Mouse (Mus musculus): Measurements from ENCODE around the gene Zfp536.

The Zfp536 gene

GRCm38 (mm10) chr7:37554405-37554804, 219.0 kb downstream of the Zfp536 start:
- DNase-seq (ENCODE audit: low spot score in 2 of 2), result no peak

GRCm38 (mm10) chr7:37553646-37554045, 219.8 kb downstream of the Zfp536 start:
- DNase-seq (ENCODE audit: low spot score in 2 of 2), result no peak

DNA sequence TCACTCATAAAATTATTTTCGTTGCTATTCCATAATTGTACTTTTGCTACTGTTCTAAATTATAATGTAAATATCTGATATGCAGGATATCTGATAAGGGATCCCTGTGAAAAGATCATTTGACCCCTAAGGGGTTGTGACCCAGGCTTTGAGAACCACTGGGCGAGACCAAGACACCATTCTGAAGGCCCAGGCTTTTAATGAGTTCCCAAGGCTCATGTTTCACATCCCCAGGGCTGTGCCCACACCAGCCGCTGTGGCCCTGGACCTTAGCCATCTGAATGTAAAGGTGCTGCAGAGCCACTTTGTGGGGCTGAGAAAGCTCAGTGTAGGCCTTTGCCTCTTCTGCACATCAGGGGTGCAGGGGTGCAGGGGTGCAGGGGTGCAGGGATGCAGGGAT, 221.1 kb downstream of the Zfp536 start:
- DNase-seq (ENCODE audit: low spot score in 2 of 2), result no peak

- DNase-seq (ENCODE audit: low spot score in 2 of 2), result no peak
These were observed 224.6 kb downstream of the Zfp536 start for GRCm38 (mm10) chr7:37548805-37549204.

- DNase-seq (ENCODE audit: low spot score in 2 of 2), result no peak
These were observed 229.4 kb downstream of the Zfp536 start for GRCm38 (mm10) chr7:37544011-37544410.

DNA sequence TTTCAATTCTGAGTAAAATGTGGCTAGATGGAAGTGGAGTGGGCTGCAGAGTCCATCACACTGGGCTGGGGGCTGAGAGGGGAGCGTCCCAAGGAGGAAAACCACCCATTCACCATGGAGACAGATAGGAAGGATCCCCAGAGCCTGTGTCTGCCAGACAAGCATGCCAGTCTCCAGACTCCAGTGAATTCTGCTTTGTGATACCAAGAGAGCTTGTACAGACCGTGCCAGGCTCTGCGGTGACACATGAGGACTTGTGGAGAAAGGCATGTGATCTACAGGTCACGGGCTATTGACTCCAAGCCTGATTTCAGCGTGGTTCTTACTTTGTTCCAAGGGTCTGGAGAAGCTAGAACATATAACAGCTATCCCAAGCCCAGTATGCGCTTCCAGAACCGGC, 230.5 kb downstream of the Zfp536 start:
- DNase-seq (ENCODE audit: low spot score in 2 of 2), result no peak

- no peak for DNase-seq (ENCODE audit: low spot score in 2 of 2)
These were observed 242.3 kb downstream of the Zfp536 start for GRCm38 (mm10) chr7:37531166-37531565.

DNA sequence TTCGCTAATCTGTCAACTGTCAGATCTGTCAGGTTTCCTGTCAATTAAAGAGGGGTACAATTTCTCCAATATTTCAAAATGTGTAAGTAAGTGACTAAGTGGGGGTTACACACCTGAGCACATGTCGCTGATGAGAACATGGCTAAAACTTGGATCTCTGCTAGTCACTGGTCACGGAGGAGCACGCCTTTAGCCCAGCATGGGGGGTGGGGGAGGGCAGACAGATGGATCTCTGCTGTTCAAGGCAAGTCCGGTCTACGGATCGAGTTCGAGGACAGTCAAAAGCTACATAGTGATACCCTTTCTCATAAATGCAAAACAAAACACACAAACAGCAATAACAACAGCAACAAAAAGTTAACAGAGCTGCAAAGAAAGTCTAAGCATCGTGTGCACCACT, 245.1 kb downstream of the Zfp536 start:
- no peak for DNase-seq (ENCODE audit: low spot score in 2 of 2)

DNA sequence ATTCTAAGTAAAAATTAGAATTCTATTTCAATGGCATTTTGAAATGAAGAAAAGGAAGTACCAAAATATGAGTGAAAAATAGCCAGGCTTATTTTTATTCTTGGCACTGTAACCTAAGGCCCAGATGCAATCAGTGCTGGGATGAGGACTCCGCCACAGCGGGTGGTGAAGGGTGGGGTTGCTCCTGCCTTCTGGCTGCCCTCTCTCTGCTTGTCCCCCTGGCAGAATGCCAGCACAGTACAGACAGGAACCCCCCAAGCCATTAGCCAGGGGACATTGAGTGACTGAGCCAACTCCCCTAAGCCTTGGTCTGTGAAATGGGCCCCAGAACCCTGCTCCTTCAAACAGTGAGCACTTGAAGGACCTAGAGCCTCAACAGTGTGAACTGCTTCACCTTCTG, 245.6 kb downstream of the Zfp536 start:
- no peak for DNase-seq (ENCODE audit: low spot score in 2 of 2)

DNA sequence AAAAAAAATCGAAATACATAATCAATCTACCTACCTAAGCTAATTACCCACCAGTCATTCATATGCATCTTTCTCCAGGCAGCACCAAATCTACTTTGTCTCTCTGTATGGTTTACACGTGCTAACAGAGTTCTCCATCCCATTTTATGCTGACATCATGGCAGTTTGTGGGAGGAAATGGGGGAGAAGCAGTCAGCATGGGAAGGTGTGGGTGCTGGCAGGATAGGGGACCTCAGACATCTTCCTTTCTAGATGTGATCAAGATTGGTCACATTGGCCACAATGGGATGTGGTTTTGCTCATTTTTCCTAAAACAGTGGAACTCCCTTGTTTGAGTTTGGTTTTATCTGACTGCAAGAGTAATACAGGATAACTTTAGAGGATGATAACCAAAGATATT, 252.0 kb downstream of the Zfp536 start:
- DNase-seq (ENCODE audit: low spot score in 2 of 2), result no peak

DNA sequence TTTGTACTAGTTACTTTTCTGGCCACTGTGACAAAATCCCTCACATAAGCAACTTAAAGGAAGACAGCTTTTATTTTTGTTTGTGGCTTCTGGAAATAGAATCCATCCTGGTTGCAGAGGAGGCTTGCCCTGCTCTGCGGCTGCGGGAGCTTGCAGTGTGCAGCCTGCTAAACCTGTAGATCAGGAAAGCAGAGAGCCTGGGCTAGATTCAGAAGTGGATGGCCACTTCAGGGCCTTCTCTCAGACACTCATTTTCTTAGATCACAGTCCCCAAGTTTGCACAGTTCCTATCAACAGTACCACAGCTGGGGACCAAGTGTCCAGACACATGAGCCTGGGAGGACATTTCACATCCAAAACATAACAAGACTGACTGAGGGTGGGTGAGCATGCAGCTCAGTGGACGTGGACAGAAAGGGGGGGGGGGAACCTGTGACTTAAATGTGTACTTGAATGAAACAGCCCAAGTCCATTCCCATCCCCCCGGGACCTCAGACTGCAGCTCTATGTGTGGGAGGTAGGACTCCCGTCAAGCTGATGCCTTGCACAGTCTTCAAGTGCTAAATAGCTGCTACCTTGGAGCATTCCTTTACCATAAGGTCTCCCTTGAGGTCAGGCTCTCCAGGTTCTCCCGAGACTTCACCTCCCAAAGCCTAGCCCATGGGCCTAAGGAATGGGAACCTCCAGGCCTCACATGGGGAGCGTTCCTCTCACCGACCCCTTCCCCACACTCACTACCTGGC, 262.3 kb downstream of the Zfp536 start:
- DNase-seq (ENCODE audit: low spot score in 2 of 2), result no peak

DNA sequence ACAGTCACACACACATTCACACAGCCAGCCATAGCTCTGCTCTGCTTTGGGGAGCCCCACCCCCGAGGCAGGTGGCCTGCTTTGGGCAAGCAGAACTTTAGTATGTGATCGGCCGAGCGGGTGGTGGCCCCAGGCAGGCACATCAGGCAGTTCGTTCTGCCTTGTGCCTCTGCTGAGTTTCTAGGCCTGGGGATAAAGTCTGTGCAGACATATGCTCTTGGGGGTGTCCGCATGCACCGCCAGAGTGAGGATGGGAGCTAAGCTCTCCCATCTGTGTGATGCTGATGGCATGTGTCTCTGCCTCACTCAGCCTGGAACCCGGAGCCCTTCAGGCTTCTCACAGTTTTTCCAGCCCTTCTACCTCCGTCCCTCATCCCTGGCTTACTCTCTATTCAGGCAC, 263.7 kb downstream of the Zfp536 start:
- DNase-seq (ENCODE audit: low spot score in 2 of 2), result no peak

DNA sequence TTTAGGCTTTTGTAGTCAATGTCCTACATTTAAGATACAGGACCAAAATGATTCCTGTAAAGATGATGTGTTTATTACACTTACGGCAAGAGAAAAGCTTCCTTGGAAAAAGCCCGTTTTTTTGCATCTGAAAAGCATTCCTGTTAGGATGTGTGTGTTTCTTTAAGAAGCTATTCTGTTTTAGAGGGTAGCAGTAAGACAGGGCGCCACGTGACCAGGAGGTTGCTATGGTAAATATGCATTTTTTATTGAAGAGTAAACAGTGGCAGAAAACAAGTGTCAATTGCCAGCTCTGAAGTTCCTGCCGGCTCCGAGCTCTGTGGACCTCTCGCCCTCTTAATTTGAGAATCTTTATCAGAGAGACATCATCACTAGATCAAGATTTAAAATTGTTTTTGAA, 267.9 kb downstream of the Zfp536 start:
- DNase-seq (ENCODE audit: low spot score in 2 of 2), result no peak

GRCm38 (mm10) chr7:37505096-37505495, 268.3 kb downstream of the Zfp536 start:
- DNase-seq (ENCODE audit: low spot score in 2 of 2), result no peak

DNA sequence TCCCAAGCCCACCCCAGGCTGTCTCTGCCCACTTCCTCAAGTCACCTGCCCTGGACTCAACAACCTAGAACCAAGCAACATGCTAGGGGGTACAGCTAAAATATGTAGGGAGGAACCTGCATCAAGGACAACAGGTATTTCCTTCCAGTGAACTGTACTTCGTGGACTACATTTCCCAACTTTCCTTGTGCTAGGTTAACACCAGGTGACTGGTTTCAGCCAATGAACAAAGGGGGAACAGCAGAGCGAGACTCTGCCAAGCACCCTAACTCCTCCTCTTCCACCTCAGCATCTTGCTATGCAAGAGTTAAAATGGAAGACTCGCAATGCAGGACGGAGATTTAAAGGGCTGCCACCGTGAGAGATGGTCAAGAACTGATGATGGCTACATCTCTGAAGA, 274.6 kb downstream of the Zfp536 start:
- no peak for DNase-seq (ENCODE audit: low spot score in 2 of 2)

DNA sequence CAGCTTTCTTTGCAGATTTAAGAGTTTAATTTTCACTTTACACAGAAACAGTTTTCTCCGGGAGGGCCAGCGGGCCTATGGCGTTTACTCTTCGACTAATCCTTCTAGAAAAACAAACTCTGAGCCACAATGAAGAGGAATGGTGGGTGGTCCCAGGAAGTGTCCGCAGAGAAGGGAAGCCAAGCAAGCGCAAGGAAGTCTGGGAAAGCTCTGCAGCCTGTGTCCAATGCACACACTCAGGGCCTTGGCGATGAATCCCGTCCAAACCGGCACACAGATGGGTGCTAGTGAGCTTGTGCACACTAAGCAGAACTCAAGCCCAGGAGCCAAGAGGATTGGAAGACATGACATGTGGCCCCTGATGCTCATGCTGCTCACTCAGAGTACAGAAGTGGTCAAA, 276.9 kb downstream of the Zfp536 start:
- no peak for DNase-seq (ENCODE audit: low spot score in 2 of 2)

DNA sequence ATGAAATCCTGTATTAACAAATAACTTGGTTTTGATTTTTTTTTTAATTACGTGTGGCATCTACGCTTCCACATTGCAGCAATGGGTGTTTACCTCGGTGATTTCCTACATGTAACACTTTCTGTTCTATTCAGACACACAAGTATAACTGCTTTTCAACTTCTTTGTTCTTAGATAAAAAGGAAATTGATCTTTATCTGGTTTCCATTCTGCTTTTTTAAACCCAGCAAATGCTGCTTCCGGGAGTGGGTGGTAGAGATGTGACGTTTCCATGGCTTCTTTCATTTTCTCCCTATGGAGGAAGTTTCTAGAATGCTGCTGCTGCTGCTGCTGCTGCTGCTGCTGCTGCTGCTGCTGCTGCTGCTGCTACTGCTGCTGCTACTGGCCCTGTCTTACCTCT, 283.1 kb downstream of the Zfp536 start:
- DNase-seq (ENCODE audit: low spot score in 2 of 2), result no peak

DNA sequence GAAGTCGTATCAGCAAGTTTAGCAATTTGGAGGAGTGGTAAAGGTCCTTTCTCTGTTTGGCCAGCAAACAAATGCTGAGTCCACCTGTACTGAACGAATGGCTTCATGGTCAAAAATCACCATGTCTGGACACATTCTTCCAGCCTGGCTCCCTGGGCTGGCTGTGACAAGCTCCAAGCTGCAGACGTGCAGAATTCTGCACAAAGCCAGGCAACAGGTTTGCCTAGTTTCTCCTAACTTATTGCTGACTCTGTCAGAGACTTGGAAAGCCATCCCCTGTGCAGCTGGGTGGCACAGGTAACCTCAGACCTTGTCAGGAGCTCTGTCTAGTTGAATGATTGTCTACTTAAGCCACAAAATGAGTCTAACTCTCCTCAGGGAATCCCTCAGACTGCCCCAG, 288.5 kb downstream of the Zfp536 start:
- no peak for DNase-seq (ENCODE audit: low spot score in 2 of 2)

DNA sequence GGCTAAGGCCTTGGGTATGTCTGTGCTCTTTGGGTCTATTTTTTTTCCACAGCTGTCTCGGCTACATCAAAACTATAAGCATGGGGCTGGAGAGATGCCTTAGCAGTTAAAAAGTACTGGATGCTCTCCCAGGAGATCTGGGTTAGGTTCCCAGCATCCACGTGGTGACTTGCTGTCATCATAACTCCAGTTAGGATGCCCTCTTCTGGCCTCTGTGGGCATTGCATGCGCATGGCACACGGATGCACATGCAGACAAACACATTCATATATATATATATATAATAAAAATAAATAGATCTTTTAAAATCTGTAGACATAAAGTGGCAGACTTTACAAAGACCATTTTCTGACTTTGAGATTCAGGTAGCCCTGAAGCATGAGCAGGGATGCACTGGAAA, 290.9 kb downstream of the Zfp536 start:
- DNase-seq (ENCODE audit: low spot score in 2 of 2), result no peak

GRCm38 (mm10) chr7:37481165-37481564, 292.3 kb downstream of the Zfp536 start:
- no peak for DNase-seq (ENCODE audit: low spot score in 2 of 2)

DNA sequence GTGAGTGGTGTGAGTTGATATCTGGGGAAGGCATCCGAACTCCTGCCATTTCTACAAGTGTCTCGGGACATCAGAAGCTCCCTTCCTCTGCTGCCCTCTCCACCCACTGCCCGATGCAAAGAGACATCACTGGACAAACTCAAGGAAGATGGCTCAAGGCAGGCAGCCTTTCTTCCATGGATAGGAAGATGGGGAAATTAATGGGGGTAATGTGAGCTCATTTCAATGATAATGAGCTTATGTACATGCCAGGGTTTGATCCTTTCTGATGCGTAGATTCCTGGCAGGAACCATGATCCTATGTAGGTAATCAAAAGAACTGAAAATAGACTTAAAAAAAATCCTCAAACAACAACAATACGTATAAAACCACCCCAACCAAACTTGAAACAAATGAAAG, 296.1 kb downstream of the Zfp536 start:
- no peak for DNase-seq (ENCODE audit: low spot score in 2 of 2)

GRCm38 (mm10) chr7:37475485-37475884, 298.0 kb downstream of the Zfp536 start:
- no peak for DNase-seq (ENCODE audit: low spot score in 2 of 2)

DNA sequence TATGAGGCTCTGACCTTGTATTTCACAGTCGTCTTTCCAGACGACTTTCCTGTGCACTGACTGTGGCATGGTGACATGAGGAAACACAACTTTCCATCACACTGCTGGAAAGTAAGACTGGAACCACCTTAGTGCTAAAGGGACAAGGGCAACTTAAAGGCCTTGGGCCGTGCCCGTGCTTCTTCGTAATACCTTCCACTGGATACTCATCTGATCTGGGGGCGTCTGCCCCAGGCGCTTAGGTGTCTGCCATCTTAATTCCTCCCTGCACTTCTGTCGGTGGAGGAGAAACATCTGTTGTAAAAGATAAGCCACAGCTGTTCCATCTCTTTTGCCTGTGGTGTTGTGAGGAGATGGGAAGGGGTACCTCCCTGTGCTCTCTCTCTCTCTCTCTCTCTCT, 299.2 kb downstream of the Zfp536 start:
- DNase-seq (ENCODE audit: low spot score in 2 of 2), result no peak
